Mouse (Mus musculus): ENCODE measurements at regions not wholly inside any gene's neighbourhood (a gene's known extent, or its start where the extent isn't known, plus 50 kb on each side); places are given as distances from the start of the nearest gene placed in this dataset.

DNA sequence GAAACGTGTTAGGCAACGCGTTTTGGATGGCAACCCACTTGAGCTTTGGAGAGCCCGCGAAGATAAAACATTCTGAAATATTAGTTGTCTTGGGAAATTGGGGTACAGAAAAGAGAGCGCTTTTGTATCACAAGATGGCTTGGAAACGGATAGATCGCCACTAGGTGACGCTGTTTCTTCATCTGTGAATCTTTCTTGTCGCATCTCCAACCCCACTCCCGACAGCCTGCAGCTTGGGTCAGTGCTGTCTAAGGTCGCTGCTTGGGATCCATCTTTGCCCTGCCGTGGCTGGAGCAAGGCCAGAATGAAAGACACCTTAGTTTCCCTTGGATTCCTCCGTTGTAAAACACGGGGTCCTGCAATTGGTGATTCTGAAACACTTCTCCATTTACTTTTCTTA is 88.3 kb downstream of the Aldh8a1 start:
- Histone ChIP-seq H3K4me1 (peaks cover 9% of the 10 kb centered on the region; the same call in 1 of the 2 replicates), H3K27me3 (peaks cover 24% of the 10 kb centered on the region), H3K9ac (replicated peaks) (no peak overlapping the region), H3K4me3 (no peak overlapping the region), H3K36me3 (no peaks in the 10 kb centered on the region), H3K4me2 (replicated peaks) (peak overlapping the region; percentile 24; the same call in 1 of the 2 replicates), H3K9me3 (no peaks in the 10 kb centered on the region), H3K27ac (replicated peaks) (no peak overlapping the region)
- WGBS = 3% methylated on average over 15 of the region's 15 CpGs
- ATAC-seq (ENCODE audit: low FRiP score, low read depth) = peak; percentile 81; the same call in 1 of the 2 replicates

DNA sequence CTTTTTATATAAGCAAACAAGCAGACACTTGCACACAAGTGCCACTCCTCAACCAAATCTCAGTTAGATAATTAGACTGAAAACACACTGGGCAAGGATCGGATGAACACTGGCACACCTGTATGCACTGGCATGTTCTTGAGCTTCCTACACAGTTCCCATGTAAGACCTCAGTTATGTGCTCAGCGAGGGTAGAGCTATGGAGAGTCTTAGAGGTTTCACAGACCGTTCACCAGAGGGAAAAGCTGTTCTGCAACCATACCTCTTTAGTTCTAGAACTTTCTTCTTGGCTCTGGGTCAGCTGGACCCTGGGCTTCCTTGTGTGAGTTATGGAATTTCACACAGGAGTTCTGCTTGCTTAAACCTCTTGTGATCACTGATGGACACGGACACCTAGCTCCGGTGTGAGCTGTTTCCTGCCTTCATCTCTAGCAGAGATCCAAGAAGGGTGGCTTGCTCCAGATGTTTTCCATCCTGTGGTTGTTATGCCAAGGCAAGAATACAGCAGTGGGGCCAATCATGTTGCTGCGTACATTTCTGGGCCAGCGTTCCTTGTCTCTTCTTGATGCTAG is 88.8 kb downstream of the Aldh8a1 start:
- Histone ChIP-seq H3K4me1 (peaks cover 9% of the 10 kb centered on the region; the same call in 1 of the 2 replicates), H3K9me3 (no peaks in the 10 kb centered on the region), H3K9ac (replicated peaks) (no peak overlapping the region), H3K36me3 (no peaks in the 10 kb centered on the region), H3K4me2 (replicated peaks) (no peak overlapping the region), H3K27ac (replicated peaks) (0 out of 2 replicates have a peak overlapping the region, but pooled peaks have one; percentile 20), H3K4me3 (no peak overlapping the region), H3K27me3 (peaks cover 24% of the 10 kb centered on the region)
- 63% methylated on average over 7 of the region's 7 CpGs for WGBS
- ATAC-seq (ENCODE audit: low FRiP score, low read depth) = peak; percentile 51; the same call in 1 of the 2 replicates

DNA sequence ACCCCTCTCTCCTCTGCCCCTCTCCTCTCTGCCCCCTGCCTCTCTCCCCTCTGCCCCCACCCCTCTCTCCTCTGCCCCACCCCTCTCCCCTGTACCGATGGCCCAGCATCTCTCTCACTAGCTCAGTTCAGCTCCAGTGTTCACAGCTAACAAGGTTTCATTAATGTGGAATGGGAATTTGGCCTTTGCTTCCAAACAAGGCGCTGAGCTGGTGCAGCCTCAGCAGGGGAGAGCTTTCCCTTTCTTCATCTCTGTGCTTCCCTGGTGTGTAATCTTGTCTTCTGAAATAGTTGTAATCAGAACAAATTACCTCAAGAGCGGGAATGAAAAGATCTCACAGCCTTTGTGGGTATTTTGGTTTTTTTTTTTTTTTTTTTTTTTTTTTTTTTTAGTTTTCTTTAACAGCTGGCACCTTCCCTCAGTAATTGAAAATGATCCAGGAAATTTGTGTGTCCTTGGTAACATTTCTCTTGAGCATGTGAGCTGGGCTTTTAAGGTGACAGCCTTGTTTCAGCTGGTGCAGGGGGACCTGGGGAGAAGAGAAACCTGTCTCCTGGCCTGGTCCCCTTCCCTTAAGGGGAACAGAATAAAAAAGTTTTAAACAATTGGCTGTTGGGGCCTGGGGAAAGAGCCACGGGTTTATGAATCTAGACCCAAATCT is 90.5 kb downstream of the Aldh8a1 start:
- H3K27me3 ChIP-seq = peaks cover 24% of the 10 kb centered on the region
- H3K9me3 ChIP-seq = no peaks in the 10 kb centered on the region
- no peaks in the 10 kb centered on the region for H3K36me3 ChIP-seq
- H3K4me3 ChIP-seq = no peak overlapping the region
- H3K9ac ChIP-seq (replicated peaks) = no peak overlapping the region
- ATAC-seq (ENCODE audit: low FRiP score, low read depth) = no peak
- H3K4me1 ChIP-seq = peaks cover 9% of the 10 kb centered on the region; the same call in 1 of the 2 replicates
- no peak overlapping the region for H3K4me2 ChIP-seq (replicated peaks)
- WGBS = 7% methylated on average over 4 of the region's 4 CpGs
- H3K27ac ChIP-seq (replicated peaks) = no peak overlapping the region

DNA sequence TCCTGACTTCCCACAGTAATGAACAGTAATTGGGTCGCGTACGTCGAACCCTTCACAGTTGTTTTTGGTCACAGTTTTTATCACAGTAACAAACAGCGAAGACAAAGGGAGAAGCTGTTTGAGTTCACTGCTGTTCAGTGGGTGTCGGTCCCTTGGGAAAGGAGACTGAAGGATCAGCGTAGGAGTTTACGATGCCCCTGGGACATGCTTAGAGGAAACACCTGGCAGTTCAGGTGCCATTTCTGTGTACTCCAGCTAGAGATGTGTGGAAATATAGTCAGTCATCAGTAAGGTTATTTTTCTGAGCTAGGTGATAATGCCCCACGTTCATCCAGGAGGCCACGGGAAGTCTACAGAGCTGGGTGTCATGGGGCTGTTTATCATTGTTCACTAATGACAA is 91.3 kb downstream of the Aldh8a1 start:
- Histone ChIP-seq H3K4me3 (no peak overlapping the region), H3K9me3 (no peaks in the 10 kb centered on the region), H3K27ac (replicated peaks) (no peak overlapping the region), H3K9ac (replicated peaks) (no peak overlapping the region), H3K36me3 (no peaks in the 10 kb centered on the region), H3K4me2 (replicated peaks) (no peak overlapping the region), H3K27me3 (peaks cover 24% of the 10 kb centered on the region), H3K4me1 (peaks cover 9% of the 10 kb centered on the region; the same call in 1 of the 2 replicates)
- 78% methylated on average over 10 of the region's 10 CpGs for WGBS
- ATAC-seq (ENCODE audit: low FRiP score, low read depth) = no peak

DNA sequence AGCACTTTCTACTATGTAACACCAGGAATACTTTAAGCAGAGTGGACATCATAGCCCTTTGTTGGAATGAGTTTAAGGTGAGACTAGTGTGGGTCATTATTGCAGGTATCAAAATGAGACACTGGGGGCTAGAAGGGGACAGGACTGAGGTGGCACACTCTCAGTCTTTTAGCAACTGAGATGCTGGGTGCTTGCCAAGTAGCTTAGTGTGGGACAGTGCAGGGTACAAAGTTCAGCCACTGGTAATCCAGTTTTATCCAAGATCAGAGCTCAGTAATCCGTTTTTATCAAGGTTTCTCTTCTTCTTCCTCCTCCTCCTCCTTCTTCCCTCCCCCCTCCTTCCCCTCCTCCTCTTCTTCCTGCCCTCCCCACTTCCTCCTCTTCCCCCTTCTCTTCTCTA is 92.9 kb downstream of the Aldh8a1 start:
- peaks cover 18% of the 10 kb centered on the region for H3K27me3 ChIP-seq
- no peaks in the 10 kb centered on the region for H3K9me3 ChIP-seq
- no peaks in the 10 kb centered on the region for H3K36me3 ChIP-seq
- H3K27ac ChIP-seq (replicated peaks) = no peak overlapping the region
- no peak overlapping the region for H3K4me2 ChIP-seq (replicated peaks)
- no peak overlapping the region for H3K4me3 ChIP-seq
- no peak overlapping the region for H3K9ac ChIP-seq (replicated peaks)
- peaks cover 9% of the 10 kb centered on the region; the same call in 1 of the 2 replicates for H3K4me1 ChIP-seq
- ATAC-seq (ENCODE audit: low FRiP score, low read depth) = no peak
- WGBS = 24% methylated on average over 1 of the region's 1 CpGs

DNA sequence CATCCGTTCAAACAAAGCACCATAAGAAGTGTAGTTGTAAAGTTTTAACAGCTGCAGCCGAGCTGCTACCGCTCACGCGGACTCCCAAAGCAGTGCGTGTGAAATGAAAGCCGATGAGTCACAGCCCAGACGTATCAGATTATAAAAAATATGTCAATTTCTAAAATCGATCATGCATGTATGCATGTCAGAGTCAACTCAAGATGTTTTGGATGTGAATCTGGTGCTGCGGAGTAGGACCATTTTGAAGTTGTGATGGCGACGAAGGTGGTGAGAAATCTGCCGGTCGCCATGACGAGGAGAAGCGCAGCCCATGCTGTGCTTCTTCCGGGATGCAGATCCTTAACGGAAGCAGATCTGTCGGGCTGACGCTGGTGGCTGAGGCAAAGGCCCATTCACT is 93.5 kb downstream of the Aldh8a1 start:
- Histone ChIP-seq H3K9ac (replicated peaks) (no peak overlapping the region), H3K27me3 (peaks cover 15% of the 10 kb centered on the region), H3K4me2 (replicated peaks) (no peak overlapping the region), H3K4me3 (no peak overlapping the region), H3K4me1 (peaks cover 9% of the 10 kb centered on the region; the same call in 1 of the 2 replicates), H3K9me3 (no peaks in the 10 kb centered on the region), H3K36me3 (no peaks in the 10 kb centered on the region), H3K27ac (replicated peaks) (no peak overlapping the region)
- no peak for ATAC-seq (ENCODE audit: low FRiP score, low read depth)
- WGBS = 73% methylated on average over 20 of the region's 20 CpGs

DNA sequence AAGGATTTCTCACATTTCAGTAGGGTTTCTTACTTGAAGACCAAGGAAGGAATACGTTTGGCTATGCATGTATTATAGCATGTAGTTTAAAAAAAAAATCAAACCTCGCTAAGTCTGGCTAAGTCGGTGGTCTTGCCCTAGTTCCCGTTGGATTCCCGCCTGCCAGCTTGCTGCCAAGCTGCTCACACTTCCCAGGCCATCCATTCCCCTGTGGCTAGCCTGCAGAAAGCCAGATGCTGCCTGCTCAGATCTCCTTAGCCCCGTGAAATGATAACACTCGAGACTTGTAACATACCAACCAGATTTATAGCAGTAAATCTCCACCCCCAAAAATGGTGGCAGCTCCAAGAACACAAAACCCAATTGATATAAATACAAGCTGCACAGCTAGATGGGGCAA is 97.2 kb downstream of the Aldh8a1 start:
- Histone ChIP-seq H3K9me3 (no peaks in the 10 kb centered on the region), H3K9ac (replicated peaks) (no peak overlapping the region), H3K4me2 (replicated peaks) (no peak overlapping the region), H3K4me3 (no peak overlapping the region), H3K27ac (replicated peaks) (no peak overlapping the region), H3K27me3 (peaks cover under 1% of the 10 kb centered on the region; the same call in 1 of the 2 replicates), H3K36me3 (no peaks in the 10 kb centered on the region), H3K4me1 (no peaks in the 10 kb centered on the region)
- WGBS = 76% methylated on average over 7 of the region's 7 CpGs
- ATAC-seq (ENCODE audit: low FRiP score, low read depth) = no peak

DNA sequence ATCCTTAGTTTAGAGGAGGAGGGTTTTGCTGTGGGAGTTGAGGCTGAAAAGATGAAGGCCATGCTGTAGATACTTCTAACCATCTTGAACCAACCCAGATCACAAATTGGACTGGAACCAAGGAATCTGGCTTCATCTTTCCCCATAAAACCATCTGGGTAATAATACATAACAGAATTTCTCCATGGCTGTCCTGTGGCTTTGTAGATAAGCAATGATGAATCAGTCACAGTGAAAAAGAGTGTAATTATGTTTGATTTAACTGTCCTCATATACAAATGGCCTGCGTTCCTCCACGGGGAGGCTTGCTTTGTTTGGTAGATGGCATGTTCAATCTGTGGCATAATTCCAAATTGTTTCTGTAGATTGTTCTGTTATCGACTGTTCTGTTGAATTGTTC is 100.9 kb downstream of the Aldh8a1 start:
- 91% methylated on average over 3 of the region's 3 CpGs for WGBS
- Histone ChIP-seq H3K9me3 (0 out of 2 replicates have a peak, but pooled peaks cover 10% of the 10 kb centered on the region), H3K4me2 (replicated peaks) (no peak overlapping the region), H3K36me3 (no peaks in the 10 kb centered on the region), H3K27me3 (no peaks in the 10 kb centered on the region), H3K4me1 (peaks cover 2% of the 10 kb centered on the region; the same call in 1 of the 2 replicates), H3K4me3 (no peak overlapping the region), H3K9ac (replicated peaks) (no peak overlapping the region), H3K27ac (replicated peaks) (no peak overlapping the region)
- no peak for ATAC-seq (ENCODE audit: low FRiP score, low read depth)

DNA sequence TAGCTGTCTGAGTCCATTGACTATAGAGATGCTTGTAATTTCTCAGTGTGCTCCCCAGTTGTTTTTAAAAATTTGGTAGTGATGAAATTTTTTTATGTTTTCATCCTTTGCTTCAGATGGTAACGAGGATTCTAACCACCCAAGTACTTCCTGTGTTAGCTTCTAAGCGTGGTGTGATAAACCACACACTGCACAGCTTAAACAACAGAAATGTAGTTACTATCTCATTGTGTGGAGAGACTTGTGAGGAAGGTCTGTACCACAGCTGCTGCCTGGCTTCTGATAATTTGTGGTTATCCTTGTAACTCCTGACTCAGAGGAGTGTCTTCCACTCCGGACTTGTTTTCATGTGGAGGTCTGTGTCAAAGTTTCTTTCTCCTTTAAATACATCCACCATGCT is 102.3 kb downstream of the Aldh8a1 start:
- Histone ChIP-seq H3K9me3 (0 out of 2 replicates have a peak, but pooled peaks cover 10% of the 10 kb centered on the region), H3K4me2 (replicated peaks) (no peak overlapping the region), H3K9ac (replicated peaks) (no peak overlapping the region), H3K27me3 (no peaks in the 10 kb centered on the region), H3K36me3 (no peaks in the 10 kb centered on the region), H3K27ac (replicated peaks) (no peak overlapping the region), H3K4me3 (no peak overlapping the region), H3K4me1 (peaks cover 2% of the 10 kb centered on the region; the same call in 1 of the 2 replicates)
- ATAC-seq (ENCODE audit: low FRiP score, low read depth) = no peak
- WGBS = 83% methylated on average over 3 of the region's 3 CpGs

DNA sequence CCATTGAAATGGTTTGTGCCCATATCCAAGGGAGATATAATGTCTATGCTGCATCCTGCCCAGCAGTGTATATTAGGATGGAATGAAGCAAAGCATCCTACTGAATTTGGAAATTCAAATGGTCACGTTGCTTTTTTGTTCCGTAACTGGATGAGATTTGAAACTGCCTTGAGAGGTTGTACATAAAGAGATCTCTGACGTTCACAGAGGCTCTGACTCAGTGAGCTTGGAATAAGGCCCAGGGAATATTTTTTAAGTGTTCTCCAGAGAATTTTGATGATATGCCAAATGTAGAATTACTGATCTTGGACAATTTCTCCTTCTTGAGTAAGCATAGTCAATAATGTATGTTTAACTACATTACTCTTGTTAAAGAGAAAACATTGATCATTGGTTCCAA is 104.2 kb downstream of the Aldh8a1 start:
- Histone ChIP-seq H3K9ac (replicated peaks) (no peak overlapping the region), H3K27me3 (no peaks in the 10 kb centered on the region), H3K27ac (replicated peaks) (no peak overlapping the region), H3K4me1 (peaks cover 2% of the 10 kb centered on the region; the same call in 1 of the 2 replicates), H3K9me3 (0 out of 2 replicates have a peak, but pooled peaks cover 10% of the 10 kb centered on the region), H3K36me3 (no peaks in the 10 kb centered on the region), H3K4me3 (no peak overlapping the region), H3K4me2 (replicated peaks) (no peak overlapping the region)
- no peak for ATAC-seq (ENCODE audit: low FRiP score, low read depth)
- WGBS = 93% methylated on average over 3 of the region's 3 CpGs

DNA sequence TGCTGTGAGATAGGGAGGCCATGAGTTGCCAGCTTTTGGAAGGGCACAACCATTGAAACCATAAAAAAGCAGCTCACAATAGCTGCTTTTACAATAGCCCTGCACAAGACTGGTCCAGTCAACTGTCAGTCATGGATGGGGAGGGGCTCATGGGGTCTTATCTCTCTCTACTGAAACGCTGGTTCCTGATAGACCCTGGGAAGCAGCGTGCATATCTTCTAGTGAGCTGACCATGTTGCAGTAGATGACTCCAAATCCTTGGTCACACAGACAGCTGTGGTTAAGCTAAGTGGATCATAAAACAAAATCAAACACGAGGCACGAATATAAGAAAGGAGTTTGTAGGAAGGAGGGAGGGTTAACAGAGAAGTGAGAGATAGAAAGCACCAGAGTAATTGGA is 105.0 kb downstream of the Aldh8a1 start:
- H3K4me1 ChIP-seq = peaks cover 2% of the 10 kb centered on the region; the same call in 1 of the 2 replicates
- H3K4me2 ChIP-seq (replicated peaks) = no peak overlapping the region
- H3K27me3 ChIP-seq = no peaks in the 10 kb centered on the region
- ATAC-seq (ENCODE audit: low FRiP score, low read depth) = no peak
- 67% methylated on average over 4 of the region's 4 CpGs for WGBS
- H3K9me3 ChIP-seq = 0 out of 2 replicates have a peak, but pooled peaks cover 10% of the 10 kb centered on the region
- no peak overlapping the region for H3K4me3 ChIP-seq
- H3K27ac ChIP-seq (replicated peaks) = no peak overlapping the region
- H3K9ac ChIP-seq (replicated peaks) = no peak overlapping the region
- H3K36me3 ChIP-seq = no peaks in the 10 kb centered on the region

DNA sequence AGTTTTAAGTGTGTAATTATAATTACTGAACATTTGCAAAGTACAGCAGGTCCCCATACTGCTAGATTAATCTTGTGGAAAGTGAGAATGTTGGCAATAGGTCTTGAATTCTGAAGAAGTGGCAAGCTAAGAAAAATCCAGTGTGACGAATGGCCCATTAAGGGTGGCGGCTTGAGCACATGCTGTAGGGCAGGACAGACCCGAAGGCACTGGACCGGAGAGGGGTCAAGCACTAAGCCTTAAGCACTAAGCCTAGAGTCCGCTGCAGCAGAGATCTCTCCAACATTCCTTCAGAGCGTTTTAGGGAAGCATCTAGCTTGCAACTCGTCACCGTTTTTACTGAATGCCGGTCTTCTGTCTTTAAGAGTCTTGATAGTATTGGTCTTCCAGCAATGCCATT is 105.6 kb downstream of the Aldh8a1 start:
- no peak for ATAC-seq (ENCODE audit: low FRiP score, low read depth)
- 61% methylated on average over 9 of the region's 9 CpGs for WGBS

More for the DNA sequence above, 105.6 kb downstream of the Aldh8a1 start:
- 0 out of 2 replicates have a peak, but pooled peaks cover 10% of the 10 kb centered on the region for H3K9me3 ChIP-seq
- peaks cover 2% of the 10 kb centered on the region; the same call in 1 of the 2 replicates for H3K4me1 ChIP-seq
- no peak overlapping the region for H3K9ac ChIP-seq (replicated peaks)
- no peak overlapping the region for H3K27ac ChIP-seq (replicated peaks)
- H3K4me2 ChIP-seq (replicated peaks) = no peak overlapping the region
- no peak overlapping the region for H3K4me3 ChIP-seq
- H3K27me3 ChIP-seq = no peaks in the 10 kb centered on the region
- H3K36me3 ChIP-seq = no peaks in the 10 kb centered on the region

Data from midbrain, embryonic 12.5 days (tissue).